Mouse (Mus musculus) olfactory bulb, adult 2 months (tissue): ENCODE results near the gene Fzr1.

Source experiments
- CTCF ChIP-seq: fragments of 200-500 bp; IDR thresholded peaks from 2 replicates; pipeline ENCODE4 v1.5.1; 2012; ENCODE audit warnings: low read depth, mild to moderate bottlenecking, low read length, moderate library complexity; ENCODE audit not compliant: insufficient read depth
- POLR2A ChIP-seq: fragments of 200-500 bp; IDR thresholded peaks from 2 replicates; pipeline ENCODE4 v1.6.1; 2012; ENCODE audit warnings: mild to moderate bottlenecking, low read depth, low read length, moderate library complexity; ENCODE audit not compliant: insufficient read depth

- TF ChIP-seq CTCF (no peak), POLR2A (no peak)
These were observed 56.9 kb downstream of the Fzr1 start for GRCm38 (mm10) chr10:81321436-81321835.
